Mouse (Mus musculus) ovary, adult 18-20 months (tissue): Measurements from ENCODE around the gene Pycr2.
"Not testable (repeated sequence)": the region's sequence is repeated elsewhere in the genome, so short reads cannot be mapped to it uniquely, and the experiment has no call there.

Experiments
- DNase-seq: peaks from one replicate; pipeline ENCODE4 v3.0.0; 2022; ENCODE audit warnings: low spot score, mixed read lengths

Pycr2 gene

GRCm38 (mm10) chr1:180905876-180906275, 1.8 kb downstream of the Pycr2 start:
- no peak for DNase-seq

DNA sequence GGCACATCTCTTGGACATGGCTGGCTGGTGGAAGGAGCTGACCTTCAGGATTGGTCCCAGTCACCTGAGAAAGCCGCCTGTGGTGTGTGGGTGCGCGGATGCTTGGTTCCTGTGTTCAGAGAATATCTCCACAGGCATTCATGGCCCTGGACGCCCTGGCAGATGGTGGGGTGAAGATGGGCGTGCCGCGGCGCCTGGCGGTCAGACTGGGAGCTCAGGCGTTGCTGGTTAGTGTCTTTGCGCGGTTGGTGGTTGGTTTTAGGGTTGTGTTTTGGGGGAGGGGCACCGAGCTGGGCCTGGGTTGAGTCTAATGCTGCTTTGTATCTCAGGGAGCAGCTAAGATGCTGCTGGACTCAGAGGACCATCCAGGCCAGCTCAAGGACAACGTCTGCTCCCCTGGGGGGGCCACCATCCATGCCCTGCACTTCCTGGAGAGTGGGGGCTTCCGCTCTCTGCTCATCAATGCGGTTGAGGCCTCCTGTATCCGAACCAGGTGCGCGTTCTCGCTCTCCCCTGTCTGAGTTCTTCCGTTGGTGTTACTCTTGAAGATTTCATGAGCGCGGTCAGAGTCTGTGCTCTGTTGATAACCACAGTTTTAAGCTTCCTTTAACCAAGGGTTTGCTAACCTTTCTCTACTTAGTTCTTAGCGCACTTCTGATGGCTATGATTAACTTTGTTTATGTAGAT, 2.5 kb downstream of the Pycr2 start:
- DNase-seq: no peak

- no peak for DNase-seq
Observed at GRCm38 (mm10) chr1:180911138-180911537, 7.0 kb downstream of the Pycr2 start.

GRCm38 (mm10) chr1:180911653-180912287, 7.7 kb downstream of the Pycr2 start:
- no peak for DNase-seq

- no peak for DNase-seq
Observed at GRCm38 (mm10) chr1:180912792-180913191, 8.7 kb downstream of the Pycr2 start.

DNA sequence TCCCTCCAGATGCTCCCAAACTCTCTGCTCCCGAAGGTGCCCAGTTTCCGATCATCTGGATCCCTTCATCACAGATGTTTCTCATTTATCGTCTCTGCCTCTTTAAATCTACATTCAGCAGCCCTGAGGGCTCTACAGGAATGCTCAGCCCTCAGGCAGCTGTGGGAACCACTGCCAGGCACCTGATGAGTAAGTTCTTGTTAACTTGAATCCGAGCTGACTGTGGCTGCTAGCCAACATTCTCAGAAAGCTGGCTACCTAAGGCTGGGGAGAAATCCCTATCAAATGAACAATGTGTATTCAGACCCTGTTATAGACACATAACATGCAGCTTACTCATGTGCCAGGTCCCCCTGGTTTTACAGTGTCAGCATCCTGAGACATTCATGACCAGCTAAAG, 9.7 kb downstream of the Pycr2 start:
- DNase-seq: no peak

- no peak for DNase-seq
Observed at GRCm38 (mm10) chr1:180916425-180916824, 12.3 kb downstream of the Pycr2 start.

GRCm38 (mm10) chr1:180917053-180917452, 13.0 kb downstream of the Pycr2 start:
- DNase-seq: no peak

- no peak for DNase-seq
Observed at GRCm38 (mm10) chr1:180919686-180920085, 15.6 kb downstream of the Pycr2 start.

DNA sequence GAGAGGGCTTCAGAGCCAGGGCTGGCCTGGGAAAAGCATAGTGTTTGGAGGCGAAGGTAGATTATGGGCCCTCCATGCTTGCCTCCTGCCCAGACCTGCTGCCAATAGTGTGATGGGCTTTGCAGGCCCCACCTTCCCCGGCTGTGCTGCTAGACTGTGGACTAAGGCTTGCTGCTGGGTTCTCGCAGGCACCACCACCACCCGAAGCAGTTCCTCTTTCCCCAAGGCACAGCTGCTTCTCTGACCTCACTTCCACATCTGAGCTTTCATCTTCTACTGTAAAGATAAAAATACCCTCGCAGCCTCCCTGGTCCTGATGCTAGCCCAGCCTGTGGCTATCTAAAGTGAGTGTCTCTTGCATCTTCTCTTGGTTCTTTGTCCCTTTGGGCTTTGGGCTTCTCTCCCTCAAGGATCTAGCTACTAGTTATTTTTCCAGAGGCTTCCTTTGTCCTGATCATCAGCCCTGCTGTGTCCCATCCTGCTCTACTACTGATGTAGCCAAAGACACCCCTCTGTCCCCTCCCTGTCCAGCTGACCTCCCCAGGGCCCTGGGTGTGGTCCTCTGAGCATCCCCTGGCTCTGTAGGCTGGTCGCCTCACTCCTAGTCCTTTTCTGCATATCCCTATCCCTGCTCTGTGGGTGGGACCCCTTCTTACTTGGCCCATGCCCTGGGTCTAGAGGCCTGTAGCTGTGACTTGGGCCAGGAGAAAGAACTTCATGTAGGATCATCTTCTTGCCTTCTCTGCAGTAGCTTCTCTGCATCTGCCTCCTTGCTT, 18.4 kb downstream of the Pycr2 start:
- no peak for DNase-seq

DNA sequence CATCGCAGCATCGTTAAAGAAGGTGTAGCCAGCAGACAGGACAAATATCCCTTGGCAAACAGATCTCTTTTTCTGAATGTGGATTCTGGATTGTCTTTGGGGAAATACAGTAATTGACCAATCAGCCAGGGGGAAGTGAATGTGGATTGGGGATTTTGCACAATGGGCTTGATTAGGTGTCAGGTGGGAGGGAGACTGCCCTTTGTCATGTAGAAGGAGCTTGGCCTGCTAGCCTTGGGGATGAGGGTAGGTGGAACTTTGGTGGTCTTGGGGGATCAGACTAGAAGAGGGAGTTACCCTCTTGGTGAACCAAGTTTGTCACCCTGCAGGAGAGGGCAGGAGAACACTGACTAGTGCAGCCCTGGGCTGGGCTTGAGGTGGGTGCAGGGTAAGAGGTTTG, 20.6 kb downstream of the Pycr2 start:
- no peak for DNase-seq

DNA sequence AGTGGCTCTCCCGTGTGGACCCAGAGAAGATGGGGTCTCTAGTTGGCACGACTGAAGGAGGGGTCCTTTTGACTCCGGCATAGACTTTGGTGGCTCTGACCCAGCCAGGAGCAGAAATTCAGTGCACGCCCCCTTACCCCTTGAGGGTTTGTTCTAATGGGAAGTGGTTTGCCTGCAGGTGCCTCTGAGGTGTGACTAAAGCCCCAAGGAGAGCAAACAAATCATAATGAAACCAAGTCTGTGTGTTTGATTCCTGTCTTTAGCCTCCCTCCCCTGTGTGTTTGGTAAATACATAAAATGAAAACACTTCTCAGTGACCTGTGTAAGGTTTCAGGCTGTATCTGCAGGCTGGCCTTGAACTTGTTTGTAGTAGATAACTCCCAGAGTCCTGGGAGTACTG, 22.2 kb downstream of the Pycr2 start:
- DNase-seq: no peak

DNA sequence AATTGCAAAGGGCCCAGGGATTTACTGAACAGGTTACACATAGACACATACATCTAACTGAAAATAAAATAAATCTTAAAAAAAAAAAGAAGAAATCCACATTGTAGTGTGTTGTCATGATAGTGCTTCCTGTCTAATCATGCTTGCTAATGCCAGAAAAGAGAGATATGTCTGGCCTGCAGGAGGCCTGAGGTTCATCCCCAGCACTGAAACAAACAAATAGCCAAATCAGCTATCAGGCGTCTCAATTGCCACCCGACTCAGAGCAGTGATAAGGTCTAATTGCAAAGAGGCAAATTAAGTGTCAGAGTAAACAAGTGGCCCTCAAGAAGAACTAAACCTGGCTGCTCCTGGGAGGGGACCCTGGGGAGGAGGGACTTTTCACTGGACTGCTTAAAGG, 25.5 kb downstream of the Pycr2 start:
- DNase-seq: no peak

GRCm38 (mm10) chr1:180931106-180931505, 27.0 kb downstream of the Pycr2 start:
- DNase-seq: no peak

DNA sequence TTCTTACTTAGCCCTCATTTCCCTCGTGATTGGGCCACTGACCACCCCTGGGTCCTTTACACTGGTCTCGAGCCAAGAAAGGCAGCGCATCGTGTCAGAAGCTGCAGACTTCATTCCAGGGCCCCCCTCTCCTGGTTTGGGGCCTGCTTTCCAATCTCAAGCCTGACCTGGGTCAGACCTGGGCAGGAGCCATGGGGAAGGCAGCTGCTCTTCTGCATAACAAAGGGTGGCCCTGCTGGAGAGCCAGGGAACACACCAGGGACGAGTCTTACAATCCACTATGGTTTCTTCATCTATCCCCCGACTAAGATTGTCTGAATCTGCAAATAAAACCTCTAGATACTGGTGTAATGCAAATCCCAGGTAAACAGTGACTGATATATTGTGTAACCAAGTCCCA, 29.6 kb downstream of the Pycr2 start:
- DNase-seq: no peak

GRCm38 (mm10) chr1:180934467-180935419, 30.6 kb downstream of the Pycr2 start, which contains the start of gene Lefty1:
Lefty1 (plus strand) TSS chr1:180935022.
- DNase-seq: no peak

GRCm38 (mm10) chr1:180936610-180937398, 32.7 kb downstream of the Pycr2 start:
- DNase-seq: peak; percentile 36

GRCm38 (mm10) chr1:180937631-180938030, 33.5 kb downstream of the Pycr2 start:
- DNase-seq: not testable (repeated sequence)

DNA sequence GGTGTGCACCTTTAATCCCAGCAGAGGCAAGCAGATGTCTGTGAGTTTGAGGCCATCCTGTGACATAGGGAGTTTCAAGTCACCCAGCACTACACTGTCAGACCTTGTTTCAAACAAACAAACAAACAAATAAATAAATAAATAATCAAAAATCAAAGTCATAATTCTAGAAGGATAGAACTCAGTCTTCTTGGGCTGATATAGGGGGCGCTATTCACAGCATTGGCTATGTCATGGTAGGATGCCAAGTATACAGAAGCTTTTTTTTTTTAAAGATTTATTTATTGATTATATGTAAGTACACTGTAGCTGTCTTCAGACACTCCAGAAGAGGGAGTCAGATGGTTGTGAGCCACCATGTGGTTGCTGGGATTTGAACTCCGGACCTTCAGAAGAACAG, 34.7 kb downstream of the Pycr2 start:
- DNase-seq: not testable (repeated sequence)

DNA sequence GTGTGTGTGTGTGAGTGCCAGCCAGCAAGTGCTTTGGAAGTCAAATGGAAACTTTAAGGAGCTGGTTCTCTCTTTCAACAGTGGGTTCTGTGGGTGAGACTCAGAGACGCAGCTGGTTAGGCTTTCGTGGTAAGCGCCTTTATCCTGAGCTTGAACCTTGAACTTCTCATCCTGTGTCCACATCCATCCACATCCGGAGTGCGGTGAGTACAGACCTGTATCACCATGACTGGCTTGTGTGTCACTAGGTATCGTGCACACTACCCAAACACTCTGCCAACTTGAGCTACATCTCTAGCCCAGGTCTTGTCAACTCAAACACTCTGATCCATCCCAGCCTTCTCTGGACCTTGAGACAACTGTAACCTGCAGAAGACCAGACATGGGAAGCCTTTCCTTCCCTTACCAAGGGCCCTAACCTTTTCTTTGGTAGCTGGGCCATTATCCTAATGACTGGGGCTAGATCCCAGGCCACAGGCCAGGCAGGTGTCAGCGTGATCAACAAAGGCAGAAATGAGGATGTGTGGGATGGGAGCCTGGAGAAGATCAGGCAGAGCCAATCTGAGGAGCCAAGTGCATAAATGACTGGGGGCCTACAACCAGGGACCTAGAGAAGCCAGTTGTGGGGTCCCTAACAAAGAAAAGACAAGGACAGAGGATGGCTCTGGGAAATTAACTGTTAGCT, 36.8 kb downstream of the Pycr2 start:
- DNase-seq: no peak
